Mouse (Mus musculus) MEL (cell line): ENCODE measurements around the gene Rxfp1. TPM values are rescaled to one million over a fixed set of nuclear protein-coding genes. Genes with fewer than 3 reads are reported as not detected.
"Not testable (repeated sequence)": the region's sequence is repeated elsewhere in the genome, so short reads cannot be mapped to it uniquely, and the experiment has no call there.

Source experiments
- DNase-seq: peaks from one replicate; pipeline ENCODE4 v3.0.0; 2011; ENCODE audit warnings: low read depth, low spot score
- H3K27ac ChIP-seq: 2 replicates; pipeline ENCODE4 v1.5.1; 2012; ENCODE audit warnings: low read depth, mild to moderate bottlenecking, control low read depth, low read length, moderate library complexity; ENCODE audit not compliant: control insufficient read depth
- H3K27me3 ChIP-seq, 2 experiments: fragments of 150-350 bp in 1 of 2; sonication (generic) in 1 of 2; 2 replicates each; pipeline ENCODE4 v1.6.1; 2012; ENCODE audit warnings: low read length in 2 of 2, mild to moderate bottlenecking in 2 of 2, improper control_type of control experiment in 1 of 2, moderate library complexity in 1 of 2; ENCODE audit not compliant: insufficient read depth in 2 of 2, control insufficient read depth in 1 of 2
- H3K36me3 ChIP-seq, 2 experiments: 2 replicates each; pipeline ENCODE4 v1.6.1; 2012 to 2014; ENCODE audit warnings: low read length in 2 of 2, improper control_type of control experiment in 1 of 2, inconsistent platforms in 1 of 2, mild to moderate bottlenecking in 1 of 2; ENCODE audit not compliant: insufficient read depth in 2 of 2, control insufficient read depth in 1 of 2
- H3K4me1 ChIP-seq, 2 experiments: fragments of 150-350 bp in 1 of 2; sonication (generic) in 1 of 2; 2 replicates each; pipeline ENCODE4 v1.6.1; 2012; ENCODE audit warnings: low read length in 2 of 2, improper control_type of control experiment in 1 of 2, mild to moderate bottlenecking in 1 of 2; ENCODE audit not compliant: insufficient read depth in 2 of 2, control insufficient read depth in 1 of 2
- H3K4me3 ChIP-seq, 2 experiments: fragments of 150-350 bp in 1 of 2; sonication (generic) in 1 of 2; 2 replicates each; pipeline ENCODE4 v1.5.1; 2012; ENCODE audit warnings: low read depth in 2 of 2, low read length in 2 of 2, mild to moderate bottlenecking in 2 of 2, moderate library complexity in 2 of 2, control low read depth in 1 of 2, improper control_type of control experiment in 1 of 2; ENCODE audit not compliant: control insufficient read depth in 1 of 2, insufficient read depth in 1 of 2
- H3K79me2 ChIP-seq: 2 replicates; pipeline ENCODE4 v1.6.1; 2012; ENCODE audit warnings: mild to moderate bottlenecking, low read length, moderate library complexity; ENCODE audit not compliant: control insufficient read depth, poor library complexity, insufficient read depth
- H3K9ac ChIP-seq: 2 replicates; pipeline ENCODE4 v1.6.1; 2012; ENCODE audit warnings: low read depth, mild to moderate bottlenecking, control low read depth, low read length, moderate library complexity; ENCODE audit not compliant: control insufficient read depth, poor library complexity, severe bottlenecking
- H3K9me3 ChIP-seq: fragments of 150-350 bp; sonication (generic); replicated peaks from 2 replicates; pipeline ENCODE4 v1.6.1; 2012; ENCODE audit warnings: mild to moderate bottlenecking, low read length, improper control_type of control experiment, moderate library complexity; ENCODE audit not compliant: insufficient read depth
- CHD1 ChIP-seq: IDR thresholded peaks from 2 replicates; pipeline ENCODE4 v1.6.1; 2012; ENCODE audit warnings: low read depth, mild to moderate bottlenecking, inconsistent platforms, low read length, improper control_type of control experiment
- E2F4 ChIP-seq: IDR thresholded peaks from 2 replicates; pipeline ENCODE4 v1.6.1; 2011; ENCODE audit warnings: low read depth, low read length, improper control_type of control experiment, borderline replicate concordance
- EP300 ChIP-seq, 2 experiments: IDR thresholded peaks; 2 replicates each; pipeline ENCODE4 v1.6.1; 2011; ENCODE audit warnings: improper control_type of control experiment in 2 of 2, low read length in 2 of 2, low read depth in 1 of 2, mild to moderate bottlenecking in 1 of 2
- GABPA ChIP-seq: IDR thresholded peaks from 2 replicates; pipeline ENCODE4 v1.6.1; 2012; ENCODE audit warnings: low read depth, mild to moderate bottlenecking, inconsistent platforms, low read length, improper control_type of control experiment, moderate library complexity
- HCFC1 ChIP-seq: IDR thresholded peaks from 2 replicates; pipeline ENCODE4 v1.6.1; 2012; ENCODE audit warnings: low read depth, mild to moderate bottlenecking, inconsistent platforms, low read length, improper control_type of control experiment, moderate library complexity
- JUND ChIP-seq: IDR thresholded peaks from 2 replicates; pipeline ENCODE4 v1.6.1; 2011; ENCODE audit warnings: low read depth, mild to moderate bottlenecking, improper control_type of control experiment, low read length
- KAT2A ChIP-seq: conservative IDR thresholded peaks from 2 replicates; pipeline ENCODE4 v1.6.1; 2012; ENCODE audit warnings: low read depth, low read length, improper control_type of control experiment, inconsistent platforms
- MAFK ChIP-seq: IDR thresholded peaks from 2 replicates; pipeline ENCODE4 v1.6.1; 2011; ENCODE audit warnings: low read depth, mild to moderate bottlenecking, low read length, improper control_type of control experiment, borderline replicate concordance
- MAX ChIP-seq: IDR thresholded peaks from 2 replicates; pipeline ENCODE4 v1.6.1; 2011; ENCODE audit warnings: low read length, improper control_type of control experiment
- MAZ ChIP-seq: IDR thresholded peaks from 2 replicates; pipeline ENCODE4 v1.6.1; 2012; ENCODE audit warnings: low read depth, mild to moderate bottlenecking, inconsistent platforms, low read length, improper control_type of control experiment
- MEF2A ChIP-seq: IDR thresholded peaks from 2 replicates; pipeline ENCODE4 v1.6.1; 2014; ENCODE audit warnings: low read depth, mild to moderate bottlenecking, inconsistent platforms, low read length, improper control_type of control experiment; ENCODE audit not compliant: poor library complexity, insufficient replicate concordance, severe bottlenecking; ENCODE audit errors: extremely low read depth
- MXI1 ChIP-seq: IDR thresholded peaks from 2 replicates; pipeline ENCODE4 v1.6.1; 2011; ENCODE audit warnings: mild to moderate bottlenecking, low read depth, low read length, improper control_type of control experiment
- MYB ChIP-seq: IDR thresholded peaks from 2 replicates; pipeline ENCODE4 v1.6.1; 2011; ENCODE audit warnings: mild to moderate bottlenecking, low read depth, low read length, improper control_type of control experiment
- NELFE ChIP-seq: IDR thresholded peaks from 2 replicates; pipeline ENCODE4 v1.6.1; 2011; ENCODE audit warnings: low read depth, low read length, improper control_type of control experiment
- POLR2AphosphoS5 ChIP-seq: IDR thresholded peaks from 2 replicates; pipeline ENCODE4 v1.6.1; 2012; ENCODE audit warnings: low read depth, borderline replicate concordance, mild to moderate bottlenecking, inconsistent platforms, low read length, moderate library complexity, mixed read lengths
- SIN3A ChIP-seq: IDR thresholded peaks from 2 replicates; pipeline ENCODE4 v1.6.1; 2012; ENCODE audit warnings: low read length, improper control_type of control experiment, inconsistent platforms
- SMC3 ChIP-seq: IDR thresholded peaks from 2 replicates; pipeline ENCODE4 v1.6.1; 2011; ENCODE audit warnings: low read depth, low read length, improper control_type of control experiment
- TAL1 ChIP-seq: IDR thresholded peaks from 2 replicates; pipeline ENCODE4 v1.6.1; 2012; ENCODE audit warnings: mild to moderate bottlenecking, inconsistent platforms, low read length, moderate library complexity, mixed read lengths
- TBP ChIP-seq: IDR thresholded peaks from 2 replicates; pipeline ENCODE4 v1.8.0; 2011; ENCODE audit warnings: low read depth, low read length, improper control_type of control experiment
- TCF12 ChIP-seq: IDR thresholded peaks from 2 replicates; pipeline ENCODE4 v1.6.1; 2014; ENCODE audit warnings: low read depth, mild to moderate bottlenecking, inconsistent platforms, low read length, improper control_type of control experiment, moderate library complexity
- UBTF ChIP-seq: IDR thresholded peaks from 2 replicates; pipeline ENCODE4 v1.6.1; 2012; ENCODE audit warnings: low read depth, mild to moderate bottlenecking, inconsistent platforms, low read length, improper control_type of control experiment, moderate library complexity, borderline replicate concordance; ENCODE audit not compliant: insufficient read depth
- ZC3H11A ChIP-seq: IDR thresholded peaks from 2 replicates; pipeline ENCODE4 v1.6.1; 2012; ENCODE audit warnings: low read depth, mild to moderate bottlenecking, inconsistent platforms, low read length, improper control_type of control experiment
- ZKSCAN1 ChIP-seq: IDR thresholded peaks from 2 replicates; pipeline ENCODE4 v1.6.1; 2012; ENCODE audit warnings: low read depth, mild to moderate bottlenecking, inconsistent platforms, low read length, improper control_type of control experiment, moderate library complexity
- ZMIZ1 ChIP-seq: IDR thresholded peaks from 2 replicates; pipeline ENCODE4 v1.6.1; 2012; ENCODE audit warnings: low read depth, mild to moderate bottlenecking, inconsistent platforms, low read length, improper control_type of control experiment, moderate library complexity
- polyA plus RNA-seq, 2 experiments: library from polyadenylated mRNA; stranded (reverse) in 1 of 2; unstranded in 1 of 2; fragments of >175 nt in 1 of 2; fragments of >200 nt in 1 of 2; gene quantifications; 2 replicates each; pipeline versions ENCODE4 v1.2.1 to v1.2.4; 2012; ENCODE audit warnings: low replicate concordance in 2 of 2, low read depth in 1 of 2; ENCODE audit not compliant: insufficient read length in 2 of 2, insufficient read depth in 1 of 2, missing spikeins in 1 of 2
- total RNA-seq: library from RNA; depleted of rRNA; stranded (reverse); fragments of 300-350 nt; gene quantifications from 2 replicates; pipeline ENCODE4 v1.2.3, GENCODE M21; 2012

Gene Rxfp1
- total and polyA plus RNA-seq, 3 experiments = not detected

DNA sequence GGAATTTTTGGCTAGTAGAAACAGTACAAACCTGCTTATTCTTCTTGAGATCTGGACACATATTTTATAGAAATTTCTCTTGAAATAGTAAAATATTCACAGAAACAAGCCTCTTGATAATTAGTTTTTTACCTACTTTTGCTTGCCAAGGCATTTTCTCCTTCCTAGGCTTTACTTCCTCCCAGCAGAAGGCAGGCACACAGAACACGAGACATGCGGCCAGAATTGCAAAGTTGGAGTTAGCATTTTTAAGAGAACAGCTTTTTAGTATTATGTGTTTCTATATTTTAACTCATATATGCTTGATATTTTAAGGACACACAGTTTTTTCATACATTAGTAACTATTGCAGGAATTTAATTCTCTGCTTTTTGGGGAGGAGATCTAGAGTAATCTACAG, 45.7 kb downstream of the Rxfp1 start:
- Histone ChIP-seq H3K9me3 (no peaks in the 10 kb centered on the region), H3K36me3 (no peaks in the 10 kb centered on the region), H3K79me2 (no peaks in the 10 kb centered on the region), H3K27ac (no peak overlapping the region), H3K9ac (no peak overlapping the region), H3K27me3 (peaks cover 0 to 2% of the 10 kb centered on the region in 2 experiments; a peak in 3 of 4 replicates), H3K4me1 (no peaks in the 10 kb centered on the region), H3K4me3 (no peak overlapping the region)
- TF ChIP-seq SMC3 (no peak), MYB (no peak), ZMIZ1 (no peak), ZKSCAN1 (no peak), MXI1 (no peak), KAT2A (no peak), ZC3H11A (no peak), TCF12 (no peak), TAL1 (no peak), MAZ (no peak), E2F4 (no peak)
- no peak for DNase-seq

DNA sequence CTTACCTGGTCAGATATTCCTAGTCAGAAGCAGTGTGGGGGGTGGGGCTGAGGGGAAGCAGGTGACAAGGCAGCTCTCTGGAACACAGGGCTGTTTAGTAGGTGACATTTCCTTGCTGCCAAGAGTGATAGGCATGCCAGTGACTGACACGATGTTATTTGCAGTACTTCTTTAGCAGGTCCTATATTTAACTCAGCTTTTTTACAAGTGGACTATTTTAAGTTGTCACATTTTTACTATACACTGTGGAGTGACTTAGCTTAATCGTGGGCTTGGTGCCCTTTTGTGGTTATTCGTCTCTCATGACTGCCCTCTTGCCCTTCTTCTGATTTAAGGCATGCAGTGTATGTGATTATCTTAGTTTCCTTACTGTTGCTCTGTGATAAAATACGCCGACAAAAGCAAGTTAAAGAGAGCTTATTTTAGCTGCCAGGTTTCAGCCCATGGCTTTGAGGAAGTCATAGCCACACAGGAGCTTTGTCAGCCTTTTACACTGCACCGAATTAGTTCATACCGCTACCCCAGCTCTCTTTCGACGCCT, 47.5 kb downstream of the Rxfp1 start:
- no peak for TF ChIP-seq CHD1
- TF ChIP-seq GABPA = no peak
- no peak for TF ChIP-seq EP300 (IDR thresholded peaks at IDR 0.05; ENCODE audit: low read depth in 1 of 2, low read length in 2 of 2)
- no peak for TF ChIP-seq TAL1
- no peak for TF ChIP-seq MEF2A
- no peak for TF ChIP-seq MAFK
- no peak for TF ChIP-seq TBP
- TF ChIP-seq SIN3A = no peak
- TF ChIP-seq MAX = no peak
- no peak for TF ChIP-seq HCFC1
- TF ChIP-seq NELFE = no peak
- TF ChIP-seq POLR2AphosphoS5 = no peak
- no peak for TF ChIP-seq UBTF
- no peak for TF ChIP-seq ZMIZ1
- TF ChIP-seq JUND = no peak
- Histone ChIP-seq H3K36me3 (no peaks in the 10 kb centered on the region), H3K79me2 (no peaks in the 10 kb centered on the region), H3K9me3 (no peaks in the 10 kb centered on the region), H3K27ac (no peak overlapping the region), H3K4me3 (no peak overlapping the region), H3K4me1 (no peaks in the 10 kb centered on the region), H3K27me3 (peaks cover 0 to 3% of the 10 kb centered on the region in 2 experiments; a peak in 3 of 4 replicates), H3K9ac (no peak overlapping the region)
- DNase-seq = no peak

- not testable (repeated sequence) for H3K9ac ChIP-seq, DNase-seq, H3K4me3 ChIP-seq, H3K79me2 ChIP-seq, H3K4me1 ChIP-seq, H3K27ac ChIP-seq, H3K27me3 ChIP-seq, H3K9me3 ChIP-seq, H3K36me3 ChIP-seq
Observed at GRCm38 (mm10) chr3:79688101-79688500, 49.6 kb downstream of the Rxfp1 start.
